Comparison of ENCODE assay signal across 21 mouse cellular contexts in the genomic region with DNA sequence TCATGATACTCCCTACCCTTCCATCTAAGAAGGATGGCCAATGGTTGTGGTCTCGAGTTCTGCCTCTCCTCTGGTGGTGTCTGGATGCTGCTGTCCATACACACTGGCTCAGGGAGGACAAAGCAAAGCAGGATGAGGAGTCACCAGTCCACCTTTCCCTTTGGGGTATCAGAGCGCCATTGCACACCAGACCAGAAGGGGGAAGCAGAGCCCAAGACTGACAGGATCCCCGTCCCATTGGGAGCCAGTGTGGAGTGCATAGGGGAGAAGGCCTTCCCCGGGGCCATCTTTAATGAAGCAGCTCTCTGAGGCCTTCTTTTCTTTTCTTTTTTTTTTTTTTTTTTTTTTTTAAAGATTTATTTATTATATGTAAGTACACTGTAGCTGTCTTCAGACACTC. TPM values are rescaled to one million over a fixed set of nuclear protein-coding genes. Genes with fewer than 3 reads are reported as not detected.
DNase-seq lines count a peak whose midpoint lies in the region; ATAC-seq and TF ChIP-seq lines count a peak whose summit lies in the region.
"Had no signal": no experiment of that assay in that cellular context is flagged by ENCODE, and none has a peak within 500 bp of the region (broad histone marks: within the 10 kb centered on the region; RNA-seq: fewer than 3 reads in every experiment).

No protein-coding gene starts in this region.

- H3K4me1 ChIP-seq in hindbrain, postnatal 0 days (ENCODE audit: insufficient read depth, low read length), result no peaks in the 10 kb centered on the region
- no peaks in the 10 kb centered on the region for H3K4me1 ChIP-seq in hindbrain, embryonic 13.5 days (replicated peaks)
- no peaks in the 10 kb centered on the region for H3K4me1 ChIP-seq in lung, postnatal 0 days (ENCODE audit: insufficient read depth, low read depth, low read length)
- no peaks in the 10 kb centered on the region for H3K4me1 ChIP-seq in stomach, postnatal 0 days (replicated peaks; ENCODE audit: control insufficient read depth, insufficient read depth)
- H3K4me1 ChIP-seq: midbrain, embryonic 12.5 days had no signal

- H3K27ac ChIP-seq in hindbrain, postnatal 0 days, result no peak overlapping the region
- H3K27ac ChIP-seq in hindbrain, embryonic 13.5 days, result no peak overlapping the region
- no peak overlapping the region for H3K27ac ChIP-seq in lung, postnatal 0 days (ENCODE audit: low read length)
- no peak overlapping the region for H3K27ac ChIP-seq in stomach, postnatal 0 days (replicated peaks)
- H3K27ac ChIP-seq: limb, embryonic 13.5 days; midbrain, embryonic 12.5 days had no signal

- no peak overlapping the region for H3K4me2 ChIP-seq in hindbrain, postnatal 0 days (ENCODE audit: low read depth, low read length)
- no peak overlapping the region for H3K4me2 ChIP-seq in hindbrain, embryonic 13.5 days
- H3K4me2 ChIP-seq in lung, postnatal 0 days (replicated peaks; ENCODE audit: low read depth, low read length), result no peak overlapping the region
- H3K4me2 ChIP-seq in stomach, postnatal 0 days (replicated peaks; ENCODE audit: low read depth), result no peak overlapping the region
- H3K4me2 ChIP-seq: limb, embryonic 13.5 days; midbrain, embryonic 12.5 days had no signal

- H3K9me3 ChIP-seq in hindbrain, postnatal 0 days (ENCODE audit: low read length), result no peaks in the 10 kb centered on the region
- H3K9me3 ChIP-seq in hindbrain, embryonic 13.5 days, result no peaks in the 10 kb centered on the region
- no peaks in the 10 kb centered on the region for H3K9me3 ChIP-seq in lung, postnatal 0 days (ENCODE audit: low read length)
- H3K9me3 ChIP-seq in stomach, postnatal 0 days (ENCODE audit: control insufficient read depth, low read length), result no peaks in the 10 kb centered on the region
- H3K9me3 ChIP-seq: limb, embryonic 13.5 days; midbrain, embryonic 12.5 days had no signal

- H3K9ac ChIP-seq in hindbrain, postnatal 0 days (replicated peaks; ENCODE audit: low read length), result no peak overlapping the region
- no peak overlapping the region for H3K9ac ChIP-seq in hindbrain, embryonic 13.5 days
- no peak overlapping the region for H3K9ac ChIP-seq in lung, postnatal 0 days (replicated peaks; ENCODE audit: low read depth)
- no peak overlapping the region for H3K9ac ChIP-seq in stomach, postnatal 0 days (ENCODE audit: low read length)
- H3K9ac ChIP-seq: limb, embryonic 13.5 days; midbrain, embryonic 12.5 days had no signal

- no peaks in the 10 kb centered on the region for H3K27me3 ChIP-seq in hindbrain, postnatal 0 days (ENCODE audit: insufficient read depth, low read length)
- no peaks in the 10 kb centered on the region for H3K27me3 ChIP-seq in hindbrain, embryonic 13.5 days
- no peaks in the 10 kb centered on the region for H3K27me3 ChIP-seq in lung, postnatal 0 days (replicated peaks; ENCODE audit: insufficient read depth, low read length)
- H3K27me3 ChIP-seq in stomach, postnatal 0 days (ENCODE audit: control insufficient read depth, insufficient read depth, low read length), result no peaks in the 10 kb centered on the region
- H3K27me3 ChIP-seq: limb, embryonic 13.5 days; midbrain, embryonic 12.5 days; Patski had no signal

- peak; percentile 35 for TF ChIP-seq CTCF in hindbrain, postnatal 0 days (IDR thresholded peaks at IDR 0.05; ENCODE audit: low read depth)
- peak; percentile 43 for TF ChIP-seq CTCF in lung, postnatal 0 days (IDR thresholded peaks at IDR 0.05)
- peak; percentile 58 for TF ChIP-seq CTCF in stomach, postnatal 0 days (IDR thresholded peaks at IDR 0.05; ENCODE audit: low read depth)

- no peak for TF ChIP-seq EP300 in lung, postnatal 0 days (IDR thresholded peaks at IDR 0.05)
- no peak for TF ChIP-seq EP300 in stomach, postnatal 0 days (optimal IDR thresholded peaks at IDR 0.05)

- 58% methylated on average over 4 of the region's 4 CpGs for whole genome bisulfite sequencing in hindbrain, postnatal 0 days
- 63% methylated on average over 4 of the region's 4 CpGs for WGBS in hindbrain, embryonic 13.5 days
- 61% methylated on average over 4 of the region's 4 CpGs for WGBS in lung, postnatal 0 days
- WGBS in stomach, postnatal 0 days, result 49% methylated on average over 4 of the region's 4 CpGs

- H3K4me3 ChIP-seq in hindbrain, postnatal 0 days (ENCODE audit: low read length), result no peak overlapping the region
- H3K4me3 ChIP-seq in hindbrain, embryonic 13.5 days, result no peak overlapping the region
- no peak overlapping the region for H3K4me3 ChIP-seq in lung, postnatal 0 days (ENCODE audit: low read depth, low read length)
- H3K4me3 ChIP-seq in stomach, postnatal 0 days (ENCODE audit: low read depth, low read length), result no peak overlapping the region
- H3K4me3 ChIP-seq: limb, embryonic 13.5 days; midbrain, embryonic 12.5 days; myocyte had no signal

- H3K36me3 ChIP-seq in hindbrain, postnatal 0 days (ENCODE audit: insufficient read depth, low read length), result no peaks in the 10 kb centered on the region
- no peaks in the 10 kb centered on the region for H3K36me3 ChIP-seq in hindbrain, embryonic 13.5 days
- no peaks in the 10 kb centered on the region for H3K36me3 ChIP-seq in lung, postnatal 0 days (ENCODE audit: insufficient read depth, low read length)
- H3K36me3 ChIP-seq in stomach, postnatal 0 days (ENCODE audit: control insufficient read depth, insufficient read depth, low read length), result no peaks in the 10 kb centered on the region
- H3K36me3 ChIP-seq: limb, embryonic 13.5 days; midbrain, embryonic 12.5 days had no signal

- no peak for ATAC-seq in hindbrain, postnatal 0 days
- no peak for ATAC-seq in hindbrain, embryonic 13.5 days (ENCODE audit: low FRiP score)
- no peak for ATAC-seq in lung, postnatal 0 days
- no peak for ATAC-seq in stomach, postnatal 0 days (ENCODE audit: low FRiP score, low TSS enrichment)
- ATAC-seq: forebrain, embryonic 14.5 days; hindbrain, embryonic 16.5 days; Patski had no signal

- no peak for DNase-seq in hindbrain, postnatal 0 days (ENCODE audit: low spot score)
- no peak for DNase-seq in lung, postnatal 0 days (ENCODE audit: low spot score)
- no peak for DNase-seq in lung, postnatal 4 days
- peak; percentile 61 for DNase-seq in NIH3T3 (ENCODE audit: low read depth)
- no peak for DNase-seq in stomach, postnatal 0 days (ENCODE audit: low spot score)
- no peak for DNase-seq in adrenal gland, postnatal 10 days
- DNase-seq: cerebellum, adult 18-20 months; kidney, adult 9 months had no signal

RNA-seq across cellular contexts. Expression of a gene that starts 10.6 kb away (rescaled TPM):
- not detected in 2 replicates for total RNA-seq in hindbrain, postnatal 0 days (2014; rRNA removed)
- polyA plus RNA-seq in hindbrain, postnatal 0 days (2015; fragmentation: Nextera tagmentation; extraction: Ambion mirVana), result not detected in 2 replicates
- not detected in 2 replicates for polyA plus RNA-seq in hindbrain, embryonic 13.5 days (2015; fragmentation: Nextera tagmentation; extraction: Ambion mirVana)
- polyA plus RNA-seq in lung, postnatal 0 days (2015; fragmentation: Nextera tagmentation; extraction: Ambion mirVana), result not detected in 2 replicates
- 0.07 TPM in 1 of 2 replicates, not detected in the other for polyA plus RNA-seq in stomach, postnatal 0 days (2015; fragmentation: Nextera tagmentation; extraction: Ambion mirVana)
- not detected for total RNA-seq in adrenal gland, postnatal 10 days (2021)
- total RNA-seq: adrenal gland, adult 18-20 months; gastrocnemius, adult 18-20 months; heart, postnatal 25 days had no signal
- polyA plus RNA-seq: forebrain, embryonic 14.5 days; hindbrain, embryonic 16.5 days; limb, embryonic 13.5 days; lung, embryonic 16.5 days; midbrain, embryonic 12.5 days; myocyte; spleen, adult 2 months; stomach, embryonic 16.5 days had no signal

RNA-seq across cellular contexts. Expression of a gene that starts 27.0 kb away (rescaled TPM):
- 12.4 and 20.7 TPM in 2 replicates for total RNA-seq in hindbrain, postnatal 0 days (2014; rRNA removed)
- 17.1 and 17.7 TPM in 2 replicates for polyA plus RNA-seq in hindbrain, postnatal 0 days (2015; fragmentation: Nextera tagmentation; extraction: Ambion mirVana)
- polyA plus RNA-seq in hindbrain, embryonic 13.5 days (2015; fragmentation: Nextera tagmentation; extraction: Ambion mirVana), result 7.3 and 8.1 TPM in 2 replicates
- polyA plus RNA-seq in lung, postnatal 0 days (2015; fragmentation: Nextera tagmentation; extraction: Ambion mirVana), result 57.9 and 59.4 TPM in 2 replicates
- polyA plus RNA-seq in stomach, postnatal 0 days (2015; fragmentation: Nextera tagmentation; extraction: Ambion mirVana), result 29.8 and 31.2 TPM in 2 replicates
- 10 to 100 TPM; 28.6 to 32.6 TPM for total RNA-seq in adrenal gland, postnatal 10 days (2021)

RNA-seq across cellular contexts. Expression of a gene that starts 41.5 kb away (rescaled TPM):
- 24.2 and 32.1 TPM in 2 replicates for total RNA-seq in hindbrain, postnatal 0 days (2014; rRNA removed)
- 17.6 and 22.0 TPM in 2 replicates for polyA plus RNA-seq in hindbrain, postnatal 0 days (2015; fragmentation: Nextera tagmentation; extraction: Ambion mirVana)
- 20.3 and 24.4 TPM in 2 replicates for polyA plus RNA-seq in hindbrain, embryonic 13.5 days (2015; fragmentation: Nextera tagmentation; extraction: Ambion mirVana)
- polyA plus RNA-seq in lung, postnatal 0 days (2015; fragmentation: Nextera tagmentation; extraction: Ambion mirVana), result 15.2 and 15.4 TPM in 2 replicates
- polyA plus RNA-seq in stomach, postnatal 0 days (2015; fragmentation: Nextera tagmentation; extraction: Ambion mirVana), result 10.6 and 12.5 TPM in 2 replicates
- 10 to 100 TPM; 40.7 to 43.3 TPM for total RNA-seq in adrenal gland, postnatal 10 days (2021)
